Mouse (Mus musculus) adrenal gland, postnatal 14 days (tissue): ENCODE measurements at regions not wholly inside any gene's neighbourhood (a gene's known extent, or its start where the extent isn't known, plus 50 kb on each side); places are given as distances from the start of the nearest gene placed in this dataset.

Source experiments
- DNase-seq: peaks from one replicate; pipeline ENCODE4 v3.0.0; 2021; ENCODE audit warnings: mixed read lengths

DNA sequence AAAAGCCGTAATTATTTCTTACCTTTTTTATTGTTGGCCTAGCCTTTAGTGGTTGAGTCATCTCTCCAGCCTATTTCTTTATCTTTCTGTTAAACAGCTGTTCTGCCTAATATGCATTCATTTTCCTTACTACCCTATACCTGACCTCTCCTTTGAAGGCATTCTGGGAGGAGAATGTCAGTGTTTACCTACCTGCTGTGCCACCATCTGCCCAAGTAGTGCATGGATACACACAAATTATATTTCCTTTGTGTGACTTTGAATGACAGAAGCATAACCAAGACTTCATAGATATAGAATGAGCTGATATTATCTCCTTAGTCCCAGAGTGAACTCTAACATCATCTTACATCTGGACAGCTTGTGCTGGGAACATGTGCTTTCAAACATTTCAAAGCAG lies 293.5 kb upstream of the Tom1l1 start:
- DNase-seq = no peak

- DNase-seq = no peak
Observed at GRCm38 (mm10) chr11:90978234-90978633, 290.1 kb upstream of the Tom1l1 start.

- no peak for DNase-seq
Observed at GRCm38 (mm10) chr11:90941076-90941475, 252.9 kb upstream of the Tom1l1 start.

- no peak for DNase-seq
Observed at GRCm38 (mm10) chr11:90925738-90926137, 237.6 kb upstream of the Tom1l1 start.

DNA sequence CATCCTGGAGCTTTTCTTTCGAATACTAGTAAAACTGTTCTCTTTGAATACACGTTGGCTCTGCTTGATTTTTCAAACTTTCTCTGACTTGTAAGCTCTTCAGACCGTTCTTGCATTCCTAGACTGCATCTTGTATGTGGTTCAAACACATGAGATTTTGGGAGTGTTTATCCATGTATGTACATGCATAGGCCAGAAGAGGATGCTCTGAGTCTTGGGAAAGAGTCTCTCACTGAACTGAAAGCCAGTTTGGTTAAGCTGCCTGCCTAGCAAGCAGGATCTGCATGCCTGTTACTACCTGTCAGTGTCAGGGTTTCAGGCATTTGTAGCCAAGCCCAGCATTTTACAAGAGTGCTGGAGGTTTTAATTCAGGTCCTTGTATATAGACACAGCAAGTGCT lies 229.6 kb upstream of the Tom1l1 start:
- DNase-seq = no peak

DNA sequence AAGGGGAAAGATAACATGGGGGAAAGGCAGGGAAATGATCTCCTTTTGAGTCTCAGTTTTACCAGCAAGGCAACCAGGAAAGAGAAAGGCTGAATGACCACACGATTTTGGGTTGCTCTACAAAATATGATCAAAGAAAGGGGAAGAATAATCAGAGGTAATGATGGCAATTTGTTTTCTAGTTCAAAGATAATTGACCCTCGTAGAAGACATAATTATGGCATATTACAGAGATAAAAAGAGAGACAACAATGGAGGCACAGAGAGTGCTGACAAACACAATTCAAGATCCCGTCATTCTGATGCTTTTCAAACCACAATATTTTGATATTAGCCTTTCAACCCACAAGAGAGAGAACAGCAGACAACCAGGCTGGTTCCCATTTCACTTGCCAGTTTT lies 206.1 kb upstream of the Tom1l1 start:
- no peak for DNase-seq

GRCm38 (mm10) chr11:90873122-90873521 lies 185.0 kb upstream of the Tom1l1 start:
- DNase-seq = no peak

DNA sequence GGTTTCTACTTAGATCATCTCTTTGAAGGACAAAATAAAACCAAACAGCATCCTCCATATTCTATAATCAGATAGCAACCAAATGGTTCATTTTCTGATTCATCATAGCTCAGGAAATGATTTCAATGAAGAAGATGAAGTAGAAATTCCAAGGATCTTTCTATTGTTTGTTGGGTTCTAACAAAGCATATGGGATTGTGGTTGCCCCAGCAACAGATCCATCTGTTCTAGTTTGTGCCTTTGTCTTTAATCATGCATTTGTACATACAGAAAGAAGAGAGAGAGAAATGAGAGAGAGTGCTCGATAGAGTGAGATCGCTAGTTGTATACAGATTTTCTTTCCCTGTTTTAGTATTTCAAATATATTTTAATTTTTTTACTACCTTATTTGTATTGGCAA lies 183.5 kb upstream of the Tom1l1 start:
- DNase-seq = no peak

- no peak for DNase-seq
Observed at GRCm38 (mm10) chr11:90863981-90864760, 176.0 kb upstream of the Tom1l1 start.

DNA sequence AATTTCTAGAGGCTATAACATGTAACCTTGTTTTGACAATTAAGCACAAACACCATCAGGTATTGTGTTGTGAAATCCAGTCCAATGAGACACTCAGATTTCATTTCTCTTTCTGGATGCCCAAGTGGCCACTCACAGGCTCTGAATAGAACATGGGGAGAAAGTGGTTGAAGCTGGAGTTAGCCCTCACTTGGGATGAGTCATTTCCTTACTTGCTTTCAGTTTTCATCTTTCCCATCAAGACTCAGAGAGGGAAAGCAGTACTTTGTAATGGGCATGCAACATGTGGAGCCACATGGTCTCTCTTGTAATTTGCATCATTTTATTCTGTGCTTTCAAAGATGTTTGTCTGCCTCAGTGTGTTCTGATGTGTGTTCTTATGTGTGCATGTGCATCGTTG lies 167.6 kb upstream of the Tom1l1 start:
- DNase-seq = no peak

DNA sequence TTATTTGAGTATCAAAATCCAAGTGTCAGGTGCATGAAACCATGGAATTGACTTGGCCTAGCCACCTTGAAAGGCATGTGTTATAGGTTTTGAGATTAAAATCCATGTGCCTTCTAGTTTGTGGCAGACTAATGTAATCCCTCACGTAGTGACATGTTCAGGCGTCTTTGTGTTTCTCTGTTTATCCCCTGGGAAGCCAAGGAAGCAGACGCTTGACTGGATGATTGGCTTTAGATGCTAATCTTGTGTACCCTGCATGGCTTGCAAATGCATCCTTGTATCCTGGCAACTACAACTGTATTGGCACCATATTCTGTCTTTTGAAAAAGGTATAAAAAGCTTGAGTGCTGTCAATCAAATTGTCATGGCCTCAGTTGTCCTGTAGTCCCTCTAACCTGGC lies 167.2 kb upstream of the Tom1l1 start:
- no peak for DNase-seq

DNA sequence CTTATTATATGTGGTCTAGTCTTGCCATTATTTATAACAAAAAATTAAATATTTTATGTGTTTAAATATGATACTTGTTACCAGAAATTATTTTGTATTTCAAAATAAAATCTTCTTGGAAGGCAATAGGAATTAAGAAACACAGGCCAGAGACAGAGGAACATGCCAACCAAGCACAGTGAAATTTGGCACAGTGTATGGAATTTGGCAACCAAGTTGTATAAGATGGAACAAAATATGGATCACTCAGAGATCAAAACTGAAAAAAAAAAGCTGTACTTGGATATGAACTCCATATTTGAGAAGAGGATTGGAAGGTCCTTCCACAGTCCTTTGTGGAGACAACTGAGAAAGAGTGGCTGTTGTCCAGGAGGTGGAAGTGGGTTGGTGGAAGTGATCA lies 163.1 kb upstream of the Tom1l1 start:
- no peak for DNase-seq

GRCm38 (mm10) chr11:90844925-90845319 lies 156.8 kb upstream of the Tom1l1 start:
- DNase-seq = no peak

GRCm38 (mm10) chr11:90844266-90844924 lies 156.2 kb upstream of the Tom1l1 start:
- no peak for DNase-seq

GRCm38 (mm10) chr11:90838161-90838560 lies 150.0 kb upstream of the Tom1l1 start:
- peak; percentile 13 for DNase-seq

DNA sequence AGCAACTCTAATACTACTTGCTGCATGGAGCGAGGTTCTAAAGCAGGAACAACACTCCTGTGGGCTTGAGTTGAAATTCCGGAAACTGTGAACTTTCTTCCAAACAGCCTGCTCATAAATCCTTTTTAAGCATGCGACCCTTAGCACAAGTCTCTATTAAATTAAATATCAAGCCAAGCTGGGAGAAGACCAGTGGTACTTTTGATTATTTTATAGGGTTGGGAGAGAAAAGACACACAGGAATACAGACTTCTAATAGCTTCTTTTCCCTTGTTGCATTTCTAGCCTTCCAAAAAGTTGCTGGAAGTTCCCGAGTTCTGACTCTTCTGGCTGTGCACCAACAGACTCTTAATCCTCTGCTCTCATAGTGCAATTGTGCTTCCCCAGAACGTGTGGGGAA lies 136.6 kb upstream of the Tom1l1 start:
- no peak for DNase-seq

DNA sequence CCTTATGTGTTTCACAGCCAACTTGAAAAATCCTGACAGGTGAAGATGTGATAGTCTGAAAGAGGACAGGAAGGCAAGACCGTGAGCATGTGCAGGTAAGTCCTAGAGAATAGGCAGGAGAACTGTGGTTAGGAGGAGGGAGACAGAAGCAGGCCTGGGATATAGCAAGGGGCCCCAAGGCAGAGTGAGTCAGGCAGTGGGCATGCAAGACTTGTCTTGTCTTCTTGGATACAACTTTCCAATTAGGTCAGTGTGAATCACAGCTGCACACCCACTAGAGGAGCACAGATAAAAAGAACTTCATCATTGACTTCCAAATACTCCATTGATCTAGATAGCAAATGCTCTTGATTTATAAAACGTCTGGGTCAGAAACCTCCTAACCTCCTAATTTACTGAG lies 128.6 kb upstream of the Tom1l1 start:
- no peak for DNase-seq

GRCm38 (mm10) chr11:90814471-90814870 lies 126.3 kb upstream of the Tom1l1 start:
- no peak for DNase-seq

GRCm38 (mm10) chr11:90812971-90813370 lies 124.8 kb upstream of the Tom1l1 start:
- DNase-seq = no peak

DNA sequence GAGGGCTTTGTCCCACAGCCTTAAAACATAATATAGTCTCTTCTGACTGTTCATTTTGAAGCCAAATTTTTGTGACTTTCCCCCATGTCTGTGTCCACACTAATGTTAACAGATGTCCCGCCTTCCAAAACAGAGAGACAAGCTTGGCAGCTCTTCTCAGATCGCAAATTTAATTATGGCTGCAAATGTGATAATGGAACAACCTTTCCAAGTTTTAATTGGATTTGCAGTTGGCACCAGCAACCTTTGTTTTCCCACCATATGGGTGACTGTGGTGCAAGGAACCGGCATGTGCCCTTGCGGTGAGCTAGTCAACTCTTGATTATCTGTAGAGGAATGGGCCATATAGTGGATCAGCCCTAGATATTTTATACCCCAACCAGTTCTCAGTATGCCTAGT lies 124.4 kb upstream of the Tom1l1 start:
- no peak for DNase-seq

GRCm38 (mm10) chr11:90808443-90808842 lies 120.3 kb upstream of the Tom1l1 start:
- no peak for DNase-seq

- no peak for DNase-seq
Observed at GRCm38 (mm10) chr11:90807343-90807742, 119.2 kb upstream of the Tom1l1 start.

DNA sequence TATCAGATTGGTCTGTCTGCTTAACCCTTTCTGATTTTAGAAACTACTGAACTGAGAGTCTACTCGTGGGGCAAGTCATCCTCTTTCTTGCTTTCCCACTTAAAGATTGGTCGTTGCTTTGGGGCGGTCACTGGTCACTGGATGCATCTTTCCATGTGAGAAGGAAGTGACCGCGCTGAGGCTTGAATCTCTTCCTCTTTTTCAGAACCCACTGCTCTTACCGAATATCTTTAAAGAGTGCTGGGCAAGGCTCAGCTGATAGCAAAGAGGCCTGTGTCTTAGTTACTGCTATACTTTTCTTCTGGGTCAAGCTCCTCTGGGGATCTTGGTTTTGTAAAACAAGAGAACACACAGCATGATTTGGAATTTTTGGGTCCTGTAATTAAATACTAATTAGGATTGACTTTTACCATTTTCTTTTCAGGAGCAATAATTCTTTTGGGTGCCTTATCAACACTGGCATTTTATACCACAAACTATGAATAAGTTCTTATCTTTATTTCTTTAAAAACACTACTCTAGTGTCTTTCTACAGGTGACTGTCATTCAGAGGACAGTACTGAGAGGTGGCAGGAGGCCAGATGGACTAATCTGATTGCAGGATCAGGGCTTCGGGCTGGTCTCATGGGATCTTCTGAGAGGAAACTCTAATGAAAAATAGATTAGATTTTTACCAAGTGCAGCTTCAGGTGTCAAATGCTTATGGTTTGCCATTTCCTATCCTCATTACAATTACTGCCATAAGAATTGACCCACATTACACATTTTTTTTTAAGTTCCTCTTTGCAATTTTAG lies 114.6 kb upstream of the Tom1l1 start:
- DNase-seq = no peak
